Mouse (Mus musculus): ENCODE results near the gene Ttc23. TPM values are rescaled to one million over a fixed set of nuclear protein-coding genes. Genes with fewer than 3 reads are reported as not detected.

Ttc23 gene
- polyA plus RNA-seq, 1 experiment: 8.8 TPM

DNA sequence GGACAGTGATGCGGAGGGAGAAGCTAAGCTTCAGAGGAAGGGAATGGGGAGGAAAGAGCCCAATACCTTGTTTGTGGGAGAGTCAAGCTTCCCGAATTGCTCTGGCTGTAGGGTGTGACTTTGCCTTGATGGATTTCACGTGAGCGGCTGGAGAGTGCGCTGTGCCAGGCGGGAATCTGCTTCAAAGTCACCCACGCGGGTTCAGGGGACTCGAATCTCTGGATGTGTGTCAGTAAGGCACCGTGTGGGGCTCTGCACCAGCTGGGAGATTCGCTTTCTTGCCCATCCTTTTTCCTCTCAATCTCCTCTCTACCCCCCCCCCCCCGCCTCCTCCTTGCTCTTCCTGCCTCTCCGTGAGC lies 156.6 kb downstream of the Ttc23 start:
- 0 out of 2 replicates have a peak, but pooled peaks cover 3% of the 10 kb centered on the region for H3K4me1 ChIP-seq (ENCODE audit: control insufficient read depth, insufficient read depth, low read length)
- H3K27ac ChIP-seq (ENCODE audit: insufficient read depth, low read depth, low read length): no peak overlapping the region
- no peaks in the 10 kb centered on the region for H3K36me3 ChIP-seq (ENCODE audit: control insufficient read depth, insufficient read depth, low read length)
- 19% methylated on average over 13 of the region's 13 CpGs for WGBS
- no peak for DNase-seq
- no peaks in the 10 kb centered on the region for H3K27me3 ChIP-seq (replicated peaks; ENCODE audit: control insufficient read depth, insufficient read depth, low read length)
- TF ChIP-seq POLR2A (IDR thresholded peaks at IDR 0.05; ENCODE audit: low read depth, low read length) (no peak), CTCF (conservative IDR thresholded peaks at IDR 0.05; ENCODE audit: insufficient read depth, insufficient read length, low read depth, low read length) (no peak)
- peak overlapping the region; percentile 42 for H3K4me3 ChIP-seq (ENCODE audit: insufficient read depth, low read depth, low read length)

Other genes with a start within 250 kb of the Ttc23 start
- gene Lrrc28, start 2.1 kb upstream of the Ttc23 start, polyA plus RNA-seq (2012; rRNA removed): 41.8 and 46.1 TPM in 2 replicates
- gene Synm, start 112.3 kb downstream of the Ttc23 start, polyA plus RNA-seq (2012; rRNA removed): 0.48 and 1.1 TPM in 2 replicates